Mouse (Mus musculus): ENCODE data around the gene Tspan5. TPM values are rescaled to one million over a fixed set of nuclear protein-coding genes. Genes with fewer than 3 reads are reported as not detected.

The Tspan5 gene
- polyA plus RNA-seq, 1 experiment from 2014 or later: 11.5 TPM

GRCm38 (mm10) chr3:138740843-138741540 is 1.0 kb upstream of the Tspan5 start:
- Histone ChIP-seq H3K4me2 (ENCODE audit: low read depth, low read length) (no peak overlapping the region; the same call in 1 of the 2 replicates), H3K36me3 (ENCODE audit: control insufficient read depth, insufficient read depth, low read length) (no peaks in the 10 kb centered on the region), H3K4me1 (ENCODE audit: control insufficient read depth, insufficient read depth, low read length) (peaks cover 14% of the 10 kb centered on the region), H3K27ac (ENCODE audit: low read length) (no peak overlapping the region), H3K9ac (ENCODE audit: low read depth, low read length) (no peak overlapping the region), H3K4me3 (ENCODE audit: low read length) (no peak overlapping the region), H3K9me3 (ENCODE audit: control insufficient read depth, low read length) (no peaks in the 10 kb centered on the region), H3K27me3 (replicated peaks; ENCODE audit: control insufficient read depth, insufficient read depth, low read length) (0 out of 2 replicates have a peak, but pooled peaks cover 3% of the 10 kb centered on the region)
- no peak for ATAC-seq
- WGBS: 66% methylated on average over 8 of the region's 8 CpGs

DNA sequence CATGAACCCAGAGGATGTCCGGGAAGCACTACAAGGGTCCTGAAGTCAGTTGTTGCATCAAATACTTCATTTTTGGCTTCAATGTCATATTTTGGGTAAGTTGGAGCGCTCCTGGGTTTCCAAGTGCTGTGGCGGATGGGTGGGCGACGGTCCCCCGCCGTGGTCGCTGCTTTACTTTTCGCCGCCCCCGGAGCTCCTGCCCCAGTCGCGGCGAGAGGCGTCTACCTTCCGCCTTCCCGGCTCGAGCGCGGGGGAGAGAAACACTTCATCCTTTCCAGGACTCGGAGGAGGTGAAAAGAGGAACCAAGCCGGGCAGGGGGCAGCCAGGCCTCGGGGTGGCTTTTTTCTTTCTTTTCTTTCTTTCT is 553 bp downstream of the Tspan5 start:
- Histone ChIP-seq H3K27ac (ENCODE audit: low read length) (peak overlapping the region; percentile 62), H3K36me3 (ENCODE audit: control insufficient read depth, insufficient read depth, low read length) (no peaks in the 10 kb centered on the region), H3K4me1 (ENCODE audit: control insufficient read depth, insufficient read depth, low read length) (peaks cover 14% of the 10 kb centered on the region), H3K27me3 (replicated peaks; ENCODE audit: control insufficient read depth, insufficient read depth, low read length) (0 out of 2 replicates have a peak, but pooled peaks cover 3% of the 10 kb centered on the region), H3K9ac (ENCODE audit: low read depth, low read length) (peak overlapping the region; percentile 81), H3K4me2 (ENCODE audit: low read depth, low read length) (peak overlapping the region; percentile 98), H3K9me3 (ENCODE audit: control insufficient read depth, low read length) (no peaks in the 10 kb centered on the region), H3K4me3 (ENCODE audit: low read length) (peak overlapping the region; percentile 75)
- 0% methylated on average over 23 of the region's 23 CpGs for WGBS
- ATAC-seq: peak; percentile 28

DNA sequence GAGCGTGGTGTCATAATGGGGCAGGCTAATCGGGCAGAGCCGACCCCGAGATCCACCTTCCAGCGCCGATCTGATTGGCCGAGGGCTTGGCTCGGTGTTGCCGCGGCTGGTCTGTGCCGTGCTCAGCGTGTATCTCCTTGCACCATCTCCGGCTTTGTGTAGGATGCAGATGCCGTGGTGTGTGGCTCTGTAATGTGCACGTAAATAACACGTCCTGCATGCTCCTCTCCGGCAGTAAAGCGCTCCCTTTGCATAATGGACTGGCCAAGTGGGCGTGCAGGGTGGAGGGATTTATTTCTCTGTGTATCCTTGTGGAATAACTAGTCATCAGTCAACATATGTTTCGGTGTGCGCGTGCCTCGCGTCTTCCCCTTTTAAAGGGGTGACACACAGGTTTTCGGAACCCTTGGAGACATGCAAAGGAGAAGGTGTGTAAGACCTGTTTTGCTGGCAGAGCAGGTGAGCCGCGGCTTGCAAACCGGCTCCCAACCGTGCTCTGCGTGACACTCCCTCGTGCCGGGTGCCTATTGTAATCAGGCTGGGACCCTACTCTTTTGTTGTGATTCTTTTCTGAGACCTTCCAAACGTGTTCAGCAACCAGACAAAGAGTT is 1.2 kb downstream of the Tspan5 start:
- Histone ChIP-seq H3K9ac (ENCODE audit: low read depth, low read length) (peak overlapping the region; percentile 81), H3K4me2 (ENCODE audit: low read depth, low read length) (peak overlapping the region; percentile 98), H3K27me3 (replicated peaks; ENCODE audit: control insufficient read depth, insufficient read depth, low read length) (0 out of 2 replicates have a peak, but pooled peaks cover 3% of the 10 kb centered on the region), H3K36me3 (ENCODE audit: control insufficient read depth, insufficient read depth, low read length) (no peaks in the 10 kb centered on the region), H3K9me3 (ENCODE audit: control insufficient read depth, low read length) (no peaks in the 10 kb centered on the region), H3K27ac (ENCODE audit: low read length) (peak overlapping the region; percentile 6; the same call in 1 of the 2 replicates), H3K4me1 (ENCODE audit: control insufficient read depth, insufficient read depth, low read length) (peaks cover 14% of the 10 kb centered on the region), H3K4me3 (ENCODE audit: low read length) (peak overlapping the region; percentile 75)
- WGBS: under 1% methylated on average over 33 of the region's 33 CpGs
- ATAC-seq: peak; percentile 79

DNA sequence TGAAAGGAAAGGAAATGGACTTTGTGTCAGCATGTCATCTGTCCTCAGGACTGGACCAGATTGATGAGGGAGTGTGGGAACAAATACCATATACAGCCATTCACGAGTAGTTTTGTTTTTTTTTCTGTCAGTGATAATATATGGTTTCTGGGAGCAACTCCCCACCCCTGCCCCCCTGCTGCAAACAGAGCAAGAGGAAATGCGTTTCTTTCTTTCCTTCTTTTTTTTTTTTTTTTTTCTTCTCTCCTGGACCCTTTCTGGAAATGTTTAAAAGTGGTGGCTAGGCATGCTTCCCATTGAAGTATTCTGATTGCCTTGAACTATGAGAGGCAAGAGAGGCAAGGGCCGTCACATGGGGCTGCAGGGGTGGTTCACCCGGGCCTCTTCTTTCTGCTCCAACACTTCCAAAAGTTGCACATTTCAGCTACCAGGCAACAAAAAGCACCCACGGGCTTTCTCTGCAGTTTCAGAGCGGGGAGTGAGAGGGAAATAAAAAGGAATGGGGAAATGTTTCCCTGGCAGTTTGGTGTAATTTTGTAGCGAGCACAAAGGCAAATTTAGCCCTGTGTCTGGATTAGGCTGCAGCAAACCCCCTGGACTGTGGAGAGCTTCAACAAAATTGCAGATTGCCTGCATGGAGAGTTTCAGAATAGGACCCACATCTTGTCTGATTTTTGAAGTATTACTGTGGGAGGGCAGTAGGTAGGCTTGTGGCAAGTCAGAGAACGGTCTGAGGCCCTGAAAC is 2.2 kb downstream of the Tspan5 start:
- Histone ChIP-seq H3K27ac (ENCODE audit: low read length) (no peak overlapping the region; the same call in 1 of the 2 replicates), H3K9me3 (ENCODE audit: control insufficient read depth, low read length) (no peaks in the 10 kb centered on the region), H3K27me3 (replicated peaks; ENCODE audit: control insufficient read depth, insufficient read depth, low read length) (0 out of 2 replicates have a peak, but pooled peaks cover 3% of the 10 kb centered on the region), H3K4me3 (ENCODE audit: low read length) (no peak overlapping the region), H3K4me2 (ENCODE audit: low read depth, low read length) (peak overlapping the region; percentile 98), H3K4me1 (ENCODE audit: control insufficient read depth, insufficient read depth, low read length) (peaks cover 14% of the 10 kb centered on the region), H3K9ac (ENCODE audit: low read depth, low read length) (no peak overlapping the region), H3K36me3 (ENCODE audit: control insufficient read depth, insufficient read depth, low read length) (no peaks in the 10 kb centered on the region)
- no peak for ATAC-seq
- 43% methylated on average over 8 of the region's 8 CpGs for WGBS

DNA sequence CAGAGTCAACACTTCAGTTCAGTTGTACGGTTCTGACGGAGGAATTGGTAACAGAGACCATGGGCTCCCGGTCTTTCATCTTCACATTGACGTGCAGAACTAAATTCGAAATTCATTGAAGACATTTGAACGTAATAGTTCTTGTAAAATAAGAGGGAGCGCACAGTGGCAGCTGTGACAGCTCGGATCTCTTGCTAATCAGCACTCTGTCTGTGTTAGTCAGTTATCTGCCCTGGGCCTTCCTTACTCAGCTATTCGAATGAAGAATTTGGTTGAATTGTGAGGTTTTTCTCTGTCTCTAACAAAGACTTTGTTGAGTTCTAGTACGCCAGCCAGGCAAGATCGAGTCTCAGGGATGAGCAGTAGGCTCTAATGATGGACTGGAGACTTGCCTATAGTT is 3.1 kb downstream of the Tspan5 start:
- Histone ChIP-seq H3K27ac (ENCODE audit: low read length) (no peak overlapping the region), H3K9me3 (ENCODE audit: control insufficient read depth, low read length) (no peaks in the 10 kb centered on the region), H3K27me3 (replicated peaks; ENCODE audit: control insufficient read depth, insufficient read depth, low read length) (0 out of 2 replicates have a peak, but pooled peaks cover 3% of the 10 kb centered on the region), H3K36me3 (ENCODE audit: control insufficient read depth, insufficient read depth, low read length) (no peaks in the 10 kb centered on the region), H3K4me1 (ENCODE audit: control insufficient read depth, insufficient read depth, low read length) (peaks cover 14% of the 10 kb centered on the region), H3K4me2 (ENCODE audit: low read depth, low read length) (no peak overlapping the region), H3K4me3 (ENCODE audit: low read length) (no peak overlapping the region), H3K9ac (ENCODE audit: low read depth, low read length) (no peak overlapping the region)
- 86% methylated on average over 11 of the region's 11 CpGs for WGBS
- ATAC-seq: no peak

GRCm38 (mm10) chr3:138745596-138745995 is 3.6 kb downstream of the Tspan5 start:
- Histone ChIP-seq H3K27ac (ENCODE audit: low read length) (no peak overlapping the region), H3K9me3 (ENCODE audit: control insufficient read depth, low read length) (no peaks in the 10 kb centered on the region), H3K4me2 (ENCODE audit: low read depth, low read length) (no peak overlapping the region), H3K36me3 (ENCODE audit: control insufficient read depth, insufficient read depth, low read length) (no peaks in the 10 kb centered on the region), H3K9ac (ENCODE audit: low read depth, low read length) (no peak overlapping the region), H3K27me3 (replicated peaks; ENCODE audit: control insufficient read depth, insufficient read depth, low read length) (0 out of 2 replicates have a peak, but pooled peaks cover 3% of the 10 kb centered on the region), H3K4me1 (ENCODE audit: control insufficient read depth, insufficient read depth, low read length) (peaks cover 14% of the 10 kb centered on the region), H3K4me3 (ENCODE audit: low read length) (no peak overlapping the region)
- 84% methylated on average over 4 of the region's 4 CpGs for WGBS
- ATAC-seq: no peak

DNA sequence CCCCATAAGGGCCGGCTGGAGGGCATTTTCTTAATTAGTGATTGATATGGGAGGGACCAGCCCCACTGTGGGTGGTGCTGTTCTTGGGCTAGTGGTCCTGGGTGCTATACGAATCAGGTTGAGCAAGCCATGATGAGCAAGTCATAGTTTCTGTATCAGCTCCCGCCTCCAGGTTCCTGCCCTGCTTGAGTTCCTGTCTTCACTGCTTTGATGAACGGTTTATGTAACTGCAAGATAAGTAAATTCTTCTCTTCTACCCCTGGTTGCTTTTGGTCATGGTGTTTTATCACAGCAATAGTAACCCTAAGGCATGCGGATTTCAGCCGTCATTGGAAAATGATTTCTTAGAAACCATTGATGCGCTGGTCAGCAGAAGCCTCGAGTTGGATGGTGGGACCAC is 4.6 kb downstream of the Tspan5 start:
- H3K27me3 ChIP-seq (replicated peaks; ENCODE audit: control insufficient read depth, insufficient read depth, low read length): no peaks in the 10 kb centered on the region
- no peaks in the 10 kb centered on the region for H3K9me3 ChIP-seq (ENCODE audit: control insufficient read depth, low read length)
- H3K4me2 ChIP-seq (ENCODE audit: low read depth, low read length): no peak overlapping the region
- H3K27ac ChIP-seq (ENCODE audit: low read length): no peak overlapping the region
- no peak overlapping the region for H3K9ac ChIP-seq (ENCODE audit: low read depth, low read length)
- ATAC-seq: no peak
- WGBS: 88% methylated on average over 8 of the region's 8 CpGs
- no peaks in the 10 kb centered on the region for H3K36me3 ChIP-seq (ENCODE audit: control insufficient read depth, insufficient read depth, low read length)
- no peak overlapping the region for H3K4me3 ChIP-seq (ENCODE audit: low read length)
- H3K4me1 ChIP-seq (ENCODE audit: control insufficient read depth, insufficient read depth, low read length): peaks cover 15% of the 10 kb centered on the region

GRCm38 (mm10) chr3:138747035-138747434 is 5.0 kb downstream of the Tspan5 start:
- H3K4me3 ChIP-seq (ENCODE audit: low read length): no peak overlapping the region
- no peaks in the 10 kb centered on the region for H3K27me3 ChIP-seq (replicated peaks; ENCODE audit: control insufficient read depth, insufficient read depth, low read length)
- 80% methylated on average over 5 of the region's 5 CpGs for WGBS
- H3K9me3 ChIP-seq (ENCODE audit: control insufficient read depth, low read length): no peaks in the 10 kb centered on the region
- no peak overlapping the region for H3K9ac ChIP-seq (ENCODE audit: low read depth, low read length)
- H3K36me3 ChIP-seq (ENCODE audit: control insufficient read depth, insufficient read depth, low read length): no peaks in the 10 kb centered on the region
- no peak for ATAC-seq
- peaks cover 14% of the 10 kb centered on the region for H3K4me1 ChIP-seq (ENCODE audit: control insufficient read depth, insufficient read depth, low read length)
- no peak overlapping the region for H3K4me2 ChIP-seq (ENCODE audit: low read depth, low read length)
- no peak overlapping the region for H3K27ac ChIP-seq (ENCODE audit: low read length)

DNA sequence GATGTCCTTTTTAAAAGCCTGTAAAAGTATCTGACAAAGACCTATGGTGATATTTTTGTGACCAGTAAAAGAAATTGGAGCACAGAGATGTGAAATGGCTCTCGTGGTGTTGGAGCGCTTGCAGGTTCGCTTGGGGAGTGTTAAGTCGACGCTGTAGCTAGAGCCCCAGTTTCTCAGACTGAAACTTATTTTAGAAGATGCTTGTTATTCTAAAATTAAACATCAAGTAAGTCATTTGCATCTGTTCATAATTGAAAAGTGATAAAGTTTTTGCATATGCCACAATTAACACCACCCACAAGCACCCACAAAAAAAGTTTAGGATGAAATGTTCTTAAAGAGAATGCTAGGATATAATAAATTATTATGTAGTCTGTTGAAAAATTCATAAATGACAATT is 6.0 kb downstream of the Tspan5 start:
- Histone ChIP-seq H3K4me2 (ENCODE audit: low read depth, low read length) (no peak overlapping the region), H3K4me3 (ENCODE audit: low read length) (no peak overlapping the region), H3K9ac (ENCODE audit: low read depth, low read length) (no peak overlapping the region), H3K27ac (ENCODE audit: low read length) (no peak overlapping the region), H3K9me3 (ENCODE audit: control insufficient read depth, low read length) (no peaks in the 10 kb centered on the region), H3K4me1 (ENCODE audit: control insufficient read depth, insufficient read depth, low read length) (peaks cover 18% of the 10 kb centered on the region), H3K27me3 (replicated peaks; ENCODE audit: control insufficient read depth, insufficient read depth, low read length) (no peaks in the 10 kb centered on the region), H3K36me3 (ENCODE audit: control insufficient read depth, insufficient read depth, low read length) (no peaks in the 10 kb centered on the region)
- ATAC-seq: no peak
- 95% methylated on average over 5 of the region's 5 CpGs for WGBS
